Mouse (Mus musculus) spleen, adult 2 months (tissue): ENCODE data around the gene Idh1. TPM values are rescaled to one million over a fixed set of nuclear protein-coding genes. Genes with fewer than 3 reads are reported as not detected.

Source experiments
- DNase-seq, 2 experiments: peaks; one replicate each; pipeline versions ENCODE4 v3.0.0 to v3.0.0-alpha.2; 2012 to 2021; ENCODE audit warnings: low spot score in 2 of 2, low read depth in 1 of 2
- H3K27ac ChIP-seq: fragments of 200-500 bp; 2 replicates; pipeline ENCODE4 v1.5.1; 2012; ENCODE audit warnings: low read length, inconsistent platforms; ENCODE audit not compliant: insufficient read depth
- H3K27me3 ChIP-seq: fragments of 200-500 bp; 2 replicates; pipeline ENCODE4 v1.6.1; 2012; ENCODE audit warnings: mild to moderate bottlenecking, moderate library complexity, low read length, inconsistent platforms; ENCODE audit not compliant: control insufficient read depth, insufficient read depth
- H3K36me3 ChIP-seq: fragments of 200-500 bp; 2 replicates; pipeline ENCODE4 v1.6.1; 2012; ENCODE audit warnings: mild to moderate bottlenecking, low read length, inconsistent platforms; ENCODE audit not compliant: control insufficient read depth, insufficient read depth
- H3K4me1 ChIP-seq: fragments of 200-500 bp; 2 replicates; pipeline ENCODE4 v1.6.1; 2011; ENCODE audit warnings: inconsistent platforms; ENCODE audit not compliant: control insufficient read depth, insufficient read depth, insufficient read length
- H3K4me3 ChIP-seq: fragments of 200-500 bp; 2 replicates; pipeline ENCODE4 v1.5.1; 2011; ENCODE audit warnings: mild to moderate bottlenecking, inconsistent platforms; ENCODE audit not compliant: insufficient read depth, insufficient read length; ENCODE audit errors: extremely low read depth
- CTCF ChIP-seq: fragments of 200-500 bp; IDR thresholded peaks from 2 replicates; pipeline ENCODE4 v1.5.1; 2011; ENCODE audit warnings: mild to moderate bottlenecking, inconsistent platforms; ENCODE audit not compliant: insufficient read depth, insufficient read length, insufficient replicate concordance; ENCODE audit errors: extremely low read depth
- POLR2A ChIP-seq: fragments of 200-500 bp; IDR thresholded peaks from 2 replicates; pipeline ENCODE4 v1.6.1; 2011; ENCODE audit warnings: low read depth, low read length, inconsistent platforms
- WGBS: fragments of 180-500 bp; shearing (Covaris S2); methylation state at CpG from one replicate; pipeline ENCODE4 v1.1.7; 2018; 5-methylcytosine and 5-hydroxymethylcytosine counted together
- polyA plus RNA-seq: library from polyadenylated mRNA; depleted of rRNA; stranded (reverse); fragments of >200 nt; gene quantifications from 2 replicates; pipeline ENCODE4 v1.2.3, GENCODE M21; 2012

The Idh1 gene
- polyA plus RNA-seq, 1 experiment = 8.6 TPM

DNA sequence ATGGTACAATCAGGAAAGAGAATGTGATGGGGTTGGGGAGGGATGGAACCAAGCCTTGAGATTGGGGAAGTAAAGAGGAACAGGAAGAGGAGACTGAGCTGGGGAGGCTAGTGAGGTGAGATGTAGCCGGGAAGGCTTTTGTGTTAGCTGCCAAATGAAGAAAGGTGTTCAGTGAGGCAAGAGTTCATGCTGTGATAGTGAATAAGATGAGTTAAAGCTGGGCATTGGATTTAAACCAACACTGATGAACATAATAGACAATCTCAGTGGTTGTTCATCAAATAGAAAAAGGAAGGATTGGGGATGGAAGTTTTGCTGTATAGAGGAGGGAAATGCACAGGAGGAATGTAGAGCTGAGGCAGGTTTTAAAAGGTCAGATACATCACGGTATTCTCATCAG lies 26.9 kb upstream of the Idh1 start:
- no peak for DNase-seq
- WGBS = 78% methylated on average over 2 of the region's 2 CpGs
- no peak overlapping the region for H3K27ac ChIP-seq
- no peaks in the 10 kb centered on the region for H3K27me3 ChIP-seq
- no peaks in the 10 kb centered on the region for H3K4me1 ChIP-seq
- TF ChIP-seq CTCF = no peak
- no peak for TF ChIP-seq POLR2A
- no peak overlapping the region for H3K4me3 ChIP-seq
- peaks cover 8% of the 10 kb centered on the region; the same call in 1 of the 2 replicates for H3K36me3 ChIP-seq

DNA sequence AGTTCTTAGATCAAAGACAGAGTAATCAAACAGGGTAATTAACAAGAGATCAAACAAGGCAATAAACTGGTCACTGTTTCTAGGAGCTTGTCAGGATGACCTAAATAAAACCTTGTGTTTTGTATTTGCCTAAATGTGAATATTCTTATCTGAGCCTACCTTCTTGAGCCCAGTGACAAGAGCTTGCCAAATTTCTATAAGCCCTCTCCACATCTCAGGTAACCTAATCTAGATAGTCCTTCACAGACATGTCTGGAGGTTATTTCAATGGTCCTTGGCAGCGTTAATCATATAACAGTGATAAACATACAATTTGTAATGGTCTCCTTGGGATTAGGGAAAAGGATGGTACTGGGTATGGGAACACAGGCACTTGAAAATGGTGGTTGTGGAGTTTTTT lies 18.0 kb upstream of the Idh1 start:
- Histone ChIP-seq H3K36me3 (peaks cover 14% of the 10 kb centered on the region), H3K27me3 (no peaks in the 10 kb centered on the region), H3K4me1 (no peaks in the 10 kb centered on the region), H3K4me3 (no peak overlapping the region), H3K27ac (no peak overlapping the region)
- TF ChIP-seq CTCF (no peak), POLR2A (no peak)
- 85% methylated on average over 1 of the region's 1 CpGs for WGBS
- DNase-seq = no peak

DNA sequence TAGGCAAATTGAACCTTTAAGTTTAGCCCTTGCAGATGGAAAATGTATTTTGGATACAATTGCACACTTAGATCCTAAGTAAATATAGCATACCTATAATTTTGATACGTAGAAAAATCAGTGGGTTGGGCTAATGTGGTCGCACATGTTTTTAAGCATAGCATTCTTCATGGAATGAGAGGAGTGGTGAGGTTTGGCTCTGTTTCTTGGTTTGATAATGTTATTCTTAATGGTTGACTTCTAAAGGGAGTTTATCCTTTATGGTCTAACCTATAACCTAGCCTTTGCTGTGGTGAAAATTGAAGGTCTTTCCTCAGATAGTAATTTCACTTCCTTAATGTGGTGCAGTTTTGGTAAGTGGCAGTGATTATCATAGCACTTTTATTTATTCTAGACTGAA lies 12.6 kb upstream of the Idh1 start:
- Histone ChIP-seq H3K4me1 (no peaks in the 10 kb centered on the region), H3K27ac (no peak overlapping the region), H3K27me3 (no peaks in the 10 kb centered on the region), H3K36me3 (peaks cover 10% of the 10 kb centered on the region), H3K4me3 (no peak overlapping the region)
- no peak for DNase-seq
- TF ChIP-seq POLR2A (no peak), CTCF (no peak)
- 96% methylated on average over 2 of the region's 2 CpGs for WGBS

DNA sequence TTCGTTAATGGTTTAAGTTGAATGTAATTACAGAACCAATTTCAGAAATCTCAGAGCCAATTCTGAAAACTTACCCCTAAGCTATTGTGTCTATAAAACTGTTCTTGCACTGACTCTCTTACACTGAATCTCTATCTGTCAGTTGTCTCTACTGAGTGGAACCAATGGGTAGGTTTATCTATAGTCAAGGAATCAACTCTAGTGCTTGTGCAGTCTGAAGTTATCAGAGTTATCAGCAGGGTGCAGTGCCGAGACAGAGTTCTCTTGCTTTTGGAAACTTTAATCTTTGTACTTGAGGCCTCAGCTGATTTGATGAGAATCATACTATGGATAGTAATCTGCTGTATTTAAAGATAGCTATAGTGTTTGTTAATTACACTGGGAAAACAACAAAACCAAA lies 12.1 kb upstream of the Idh1 start:
- Histone ChIP-seq H3K4me3 (no peak overlapping the region), H3K4me1 (no peaks in the 10 kb centered on the region), H3K27ac (no peak overlapping the region), H3K36me3 (peaks cover 10% of the 10 kb centered on the region), H3K27me3 (no peaks in the 10 kb centered on the region)
- WGBS = 89% methylated on average over 2 of the region's 2 CpGs
- no peak for TF ChIP-seq CTCF
- TF ChIP-seq POLR2A = no peak
- no peak for DNase-seq

DNA sequence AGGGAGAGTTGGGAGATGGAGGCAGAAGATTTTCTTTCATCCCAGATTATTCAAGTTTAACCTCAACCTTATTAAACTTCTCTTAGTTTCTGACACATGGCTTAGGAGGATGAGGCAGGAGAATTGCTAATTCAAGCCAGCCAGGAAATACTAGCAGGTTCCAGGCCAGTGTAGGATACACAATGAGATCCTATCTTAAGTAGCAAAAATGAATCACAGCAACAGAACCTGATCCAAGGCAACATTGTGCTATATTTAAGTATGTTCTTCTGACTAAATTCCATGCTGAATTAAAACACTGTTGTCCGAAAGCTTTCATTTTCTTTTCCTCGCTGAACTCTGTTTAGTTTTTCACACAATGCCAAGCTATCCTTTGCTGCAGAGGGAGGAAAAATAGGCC lies 6.9 kb upstream of the Idh1 start:
- Histone ChIP-seq H3K27me3 (no peaks in the 10 kb centered on the region), H3K4me1 (no peaks in the 10 kb centered on the region), H3K36me3 (peaks cover 15% of the 10 kb centered on the region), H3K27ac (no peak overlapping the region), H3K4me3 (no peak overlapping the region)
- no peak for TF ChIP-seq CTCF
- TF ChIP-seq POLR2A = no peak
- DNase-seq = no peak
- 81% methylated on average over 2 of the region's 2 CpGs for WGBS

DNA sequence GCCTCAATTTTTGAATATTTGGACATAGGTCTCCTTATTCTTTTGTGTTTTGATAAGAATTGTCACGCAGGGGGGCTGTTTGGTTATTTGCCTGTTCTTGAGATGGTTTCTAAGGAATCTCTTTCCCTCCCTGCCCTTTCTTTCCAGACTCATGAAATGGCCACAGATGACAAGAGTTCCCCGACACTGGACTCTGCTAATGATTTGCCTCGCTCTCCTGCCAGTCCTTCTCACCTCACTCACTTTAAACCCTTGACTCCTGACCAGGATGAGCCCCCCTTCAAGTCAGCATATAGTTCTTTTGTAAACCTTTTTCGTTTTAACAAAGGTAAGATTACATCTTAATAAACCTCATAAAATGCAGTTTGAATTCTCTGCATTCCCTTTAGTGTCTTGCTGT lies 3.9 kb upstream of the Idh1 start:
- no peak for DNase-seq
- WGBS = 93% methylated on average over 4 of the region's 4 CpGs
- TF ChIP-seq CTCF (no peak), POLR2A (no peak)

DNA sequence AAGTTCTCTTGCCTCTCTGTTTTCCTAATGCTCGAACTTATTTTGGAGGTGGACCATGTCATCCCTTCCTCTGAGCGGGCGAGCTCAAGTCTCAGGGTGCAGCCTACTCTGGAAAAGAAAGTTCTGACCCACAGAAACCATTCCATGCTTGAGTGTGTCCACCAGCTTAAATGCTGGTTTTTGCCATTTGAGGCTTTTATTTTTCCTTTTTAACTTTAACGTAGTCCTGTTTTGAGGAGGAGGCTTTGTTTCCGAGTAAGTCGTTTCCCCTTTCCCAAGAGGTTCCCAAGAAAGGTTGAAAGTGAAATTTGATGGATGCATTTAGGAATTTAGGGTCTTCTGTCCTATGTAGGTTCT lies 752 bp upstream of the Idh1 start:
- Histone ChIP-seq H3K4me1 (peaks cover 2% of the 10 kb centered on the region; the same call in 1 of the 2 replicates), H3K4me3 (peak overlapping the region; percentile 88), H3K27me3 (0 out of 2 replicates have a peak, but pooled peaks cover 2% of the 10 kb centered on the region), H3K36me3 (peaks cover 2% of the 10 kb centered on the region), H3K27ac (peak overlapping the region; percentile 74; the same call in 1 of the 2 replicates)
- no peak for DNase-seq
- under 1% methylated on average over 6 of the region's 6 CpGs for WGBS
- TF ChIP-seq CTCF = no peak
- TF ChIP-seq POLR2A = no peak

More for the DNA sequence above, 3.9 kb upstream of the Idh1 start:
- Histone ChIP-seq H3K27ac (no peak overlapping the region), H3K27me3 (no peaks in the 10 kb centered on the region), H3K4me3 (no peak overlapping the region), H3K4me1 (peaks cover 2% of the 10 kb centered on the region; the same call in 1 of the 2 replicates), H3K36me3 (peaks cover 13% of the 10 kb centered on the region)
